Mouse (Mus musculus) liver, adult 2 months (tissue): ENCODE results near the gene Dffa. TPM values are rescaled to one million over a fixed set of nuclear protein-coding genes. Genes with fewer than 3 reads are reported as not detected.

Source experiments
- DNase-seq: peaks from one replicate; pipeline ENCODE4 v3.0.0-alpha.2; 2011; ENCODE audit warnings: low read depth, low spot score; ENCODE audit errors: extremely low read depth
- H3K27ac ChIP-seq: fragments of 200-500 bp; replicated peaks from 2 replicates; pipeline ENCODE4 v1.5.1; 2012; ENCODE audit warnings: low read depth, mild to moderate bottlenecking, control low read depth, inconsistent platforms, low read length; ENCODE audit not compliant: insufficient read depth
- H3K27me3 ChIP-seq: fragments of 200-500 bp; 2 replicates; pipeline ENCODE4 v1.6.1; 2012; ENCODE audit warnings: mild to moderate bottlenecking, moderate library complexity, low read length, inconsistent platforms; ENCODE audit not compliant: control insufficient read depth, insufficient read depth
- H3K36me3 ChIP-seq: fragments of 200-500 bp; 2 replicates; pipeline ENCODE4 v1.6.1; 2012; ENCODE audit warnings: low read length, inconsistent platforms; ENCODE audit not compliant: control insufficient read depth, insufficient read depth
- H3K4me1 ChIP-seq: fragments of 200-500 bp; 2 replicates; pipeline ENCODE4 v1.6.1; 2011; ENCODE audit warnings: low read length; ENCODE audit not compliant: control insufficient read depth, insufficient read depth
- H3K4me3 ChIP-seq: fragments of 200-500 bp; 2 replicates; pipeline ENCODE4 v1.5.1; 2011; ENCODE audit warnings: low read depth, mild to moderate bottlenecking, control low read depth, low read length, moderate library complexity; ENCODE audit not compliant: insufficient read depth
- H3K79me2 ChIP-seq: fragments of 200-500 bp; 2 replicates; pipeline ENCODE4 v1.6.1; 2012; ENCODE audit warnings: inconsistent platforms, mild to moderate bottlenecking, low read length, moderate library complexity; ENCODE audit not compliant: control insufficient read depth, insufficient read depth
- H3K9ac ChIP-seq: fragments of 200-500 bp; 2 replicates; pipeline ENCODE4 v1.6.1; 2012; ENCODE audit warnings: low read depth, mild to moderate bottlenecking, control low read depth, inconsistent platforms, low read length
- CTCF ChIP-seq: fragments of 200-500 bp; IDR thresholded peaks from 2 replicates; pipeline ENCODE4 v1.5.1; 2011; ENCODE audit warnings: low read depth, low read length, control low read depth
- POLR2A ChIP-seq: fragments of 200-500 bp; IDR thresholded peaks from 2 replicates; pipeline ENCODE4 v1.6.1; 2011; ENCODE audit warnings: low read length, control low read depth; ENCODE audit not compliant: insufficient read depth; ENCODE audit errors: extremely low read depth
- WGBS: fragments of 180-500 bp; shearing (Covaris S2); methylation state at CpG from one replicate; pipeline ENCODE4 v1.1.7; 2018; 5-methylcytosine and 5-hydroxymethylcytosine counted together
- polyA plus RNA-seq: library from polyadenylated mRNA; depleted of rRNA; stranded (reverse); fragments of >200 nt; gene quantifications from 2 replicates; pipeline ENCODE4 v1.2.3, GENCODE M21; 2012
- total RNA-seq: library from RNA; depleted of rRNA; stranded (reverse); fragments of >200 nt; gene quantifications from 2 replicates; pipeline ENCODE4 v1.2.3, GENCODE M21; 2014

Gene Dffa
- total and polyA plus RNA-seq, 2 experiments = 11.8 to 14.8 TPM

GRCm38 (mm10) chr4:149145151-149145550 is 41.2 kb downstream of the Dffa start:
- H3K4me1 ChIP-seq = peaks cover 15% of the 10 kb centered on the region
- no peak overlapping the region for H3K9ac ChIP-seq
- 84% methylated on average over 4 of the region's 4 CpGs for WGBS
- no peak for TF ChIP-seq POLR2A
- TF ChIP-seq CTCF = no peak
- H3K27ac ChIP-seq = no peak overlapping the region
- no peaks in the 10 kb centered on the region for H3K27me3 ChIP-seq
- DNase-seq = no peak
- H3K4me3 ChIP-seq = no peak overlapping the region
- H3K36me3 ChIP-seq = no peaks in the 10 kb centered on the region
- H3K79me2 ChIP-seq = no peaks in the 10 kb centered on the region

GRCm38 (mm10) chr4:149147528-149147927 is 43.6 kb downstream of the Dffa start:
- WGBS = 88% methylated on average over 7 of the region's 7 CpGs
- no peaks in the 10 kb centered on the region for H3K79me2 ChIP-seq
- H3K27me3 ChIP-seq = no peaks in the 10 kb centered on the region
- H3K36me3 ChIP-seq = no peaks in the 10 kb centered on the region; the same call in 1 of the 2 replicates
- H3K4me3 ChIP-seq = no peak overlapping the region
- TF ChIP-seq POLR2A (no peak), CTCF (no peak)
- no peak overlapping the region for H3K27ac ChIP-seq
- no peak overlapping the region for H3K9ac ChIP-seq
- H3K4me1 ChIP-seq = peaks cover 22% of the 10 kb centered on the region
- DNase-seq = no peak

- no peak overlapping the region for H3K27ac ChIP-seq
- no peaks in the 10 kb centered on the region for H3K79me2 ChIP-seq
- DNase-seq = no peak
- no peak overlapping the region for H3K4me3 ChIP-seq
- no peaks in the 10 kb centered on the region; the same call in 1 of the 2 replicates for H3K36me3 ChIP-seq
- no peaks in the 10 kb centered on the region for H3K27me3 ChIP-seq
- 74% methylated on average over 4 of the region's 4 CpGs for WGBS
- TF ChIP-seq CTCF (no peak), POLR2A (no peak)
- no peak overlapping the region for H3K9ac ChIP-seq
- H3K4me1 ChIP-seq = peaks cover 22% of the 10 kb centered on the region
Observed at GRCm38 (mm10) chr4:149148084-149148483, 44.1 kb downstream of the Dffa start.

GRCm38 (mm10) chr4:149149196-149149595 is 45.2 kb downstream of the Dffa start:
- DNase-seq = no peak
- peaks cover 3% of the 10 kb centered on the region; the same call in 1 of the 2 replicates for H3K36me3 ChIP-seq
- peaks cover 22% of the 10 kb centered on the region for H3K4me1 ChIP-seq
- H3K27ac ChIP-seq = peak overlapping the region; percentile 35
- WGBS = 68% methylated on average over 9 of the region's 9 CpGs
- TF ChIP-seq CTCF (no peak), POLR2A (no peak)
- H3K9ac ChIP-seq = no peak overlapping the region
- H3K79me2 ChIP-seq = no peaks in the 10 kb centered on the region
- H3K27me3 ChIP-seq = no peaks in the 10 kb centered on the region
- H3K4me3 ChIP-seq = no peak overlapping the region

- Histone ChIP-seq H3K4me3 (no peak overlapping the region), H3K79me2 (no peaks in the 10 kb centered on the region), H3K36me3 (peaks cover 6% of the 10 kb centered on the region; the same call in 1 of the 2 replicates), H3K27ac (peak overlapping the region; percentile 35), H3K27me3 (no peaks in the 10 kb centered on the region), H3K4me1 (peaks cover 22% of the 10 kb centered on the region), H3K9ac (no peak overlapping the region)
- TF ChIP-seq POLR2A (no peak), CTCF (no peak)
- WGBS = 17% methylated on average over 7 of the region's 7 CpGs
- DNase-seq = peak; percentile 84
Observed at GRCm38 (mm10) chr4:149149611-149150010, 45.7 kb downstream of the Dffa start.

GRCm38 (mm10) chr4:149150256-149150655 is 46.3 kb downstream of the Dffa start:
- Histone ChIP-seq H3K27ac (peak overlapping the region; percentile 35), H3K79me2 (no peaks in the 10 kb centered on the region), H3K9ac (peak overlapping the region; percentile 25; the same call in 1 of the 2 replicates), H3K27me3 (no peaks in the 10 kb centered on the region), H3K4me3 (no peak overlapping the region), H3K4me1 (peaks cover 22% of the 10 kb centered on the region), H3K36me3 (peaks cover 11% of the 10 kb centered on the region)
- peak; percentile 91 for DNase-seq
- TF ChIP-seq CTCF (no peak), POLR2A (no peak)
- 31% methylated on average over 11 of the region's 11 CpGs for WGBS
